Mouse (Mus musculus) large intestine, adult 2 months (tissue): ENCODE results near the gene Rtl1. TPM values are rescaled to one million over a fixed set of nuclear protein-coding genes. Genes with fewer than 3 reads are reported as not detected.

Source experiments
- DNase-seq: peaks from one replicate; pipeline ENCODE4 v3.0.0-alpha.2; 2012; ENCODE audit warnings: low read depth, low spot score
- WGBS: fragments of 180-500 bp; shearing (Covaris S2); methylation state at CpG from one replicate; pipeline ENCODE4 v1.1.7; 2018; 5-methylcytosine and 5-hydroxymethylcytosine counted together
- polyA plus RNA-seq: library from polyadenylated mRNA; depleted of rRNA; stranded (reverse); fragments of >200 nt; gene quantifications from 2 replicates; pipeline ENCODE4 v1.2.3, GENCODE M21; 2012; rRNA removed

The Rtl1 gene
- polyA plus RNA-seq, 1 experiment: not detected

DNA sequence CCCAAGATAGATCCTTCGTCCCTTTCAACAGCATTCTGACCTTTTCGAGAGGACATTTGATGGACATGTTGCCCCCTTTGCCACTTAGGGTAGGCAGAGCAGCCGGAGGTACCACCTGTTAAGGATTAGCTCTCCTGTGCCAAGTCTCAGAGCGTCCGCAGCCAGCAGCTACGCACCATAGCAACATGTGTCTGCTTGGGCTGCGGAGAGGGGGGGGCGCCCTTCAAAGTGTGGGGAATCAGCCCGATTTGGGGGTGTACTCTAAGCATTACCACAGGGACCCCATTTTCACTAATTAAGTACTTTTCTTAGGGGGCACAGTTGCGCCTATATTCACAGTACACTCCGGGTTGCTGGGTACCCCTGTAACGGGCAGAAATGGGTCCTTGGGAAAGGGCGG is 60.2 kb downstream of the Rtl1 start:
- 70% methylated on average over 13 of the region's 13 CpGs for WGBS
- no peak for DNase-seq

Other genes with a start within 250 kb of the Rtl1 start
- 0.34 and 0.82 TPM in 2 replicates for gene Dlk1, start 147.5 kb downstream of the Rtl1 start, polyA plus RNA-seq